Mouse (Mus musculus): ENCODE results near the gene Cfap36. TPM values are rescaled to one million over a fixed set of nuclear protein-coding genes. Genes with fewer than 3 reads are reported as not detected.

The Cfap36 gene
- polyA plus RNA-seq, 1 experiment from 2014 or later, result 49.3 TPM

DNA sequence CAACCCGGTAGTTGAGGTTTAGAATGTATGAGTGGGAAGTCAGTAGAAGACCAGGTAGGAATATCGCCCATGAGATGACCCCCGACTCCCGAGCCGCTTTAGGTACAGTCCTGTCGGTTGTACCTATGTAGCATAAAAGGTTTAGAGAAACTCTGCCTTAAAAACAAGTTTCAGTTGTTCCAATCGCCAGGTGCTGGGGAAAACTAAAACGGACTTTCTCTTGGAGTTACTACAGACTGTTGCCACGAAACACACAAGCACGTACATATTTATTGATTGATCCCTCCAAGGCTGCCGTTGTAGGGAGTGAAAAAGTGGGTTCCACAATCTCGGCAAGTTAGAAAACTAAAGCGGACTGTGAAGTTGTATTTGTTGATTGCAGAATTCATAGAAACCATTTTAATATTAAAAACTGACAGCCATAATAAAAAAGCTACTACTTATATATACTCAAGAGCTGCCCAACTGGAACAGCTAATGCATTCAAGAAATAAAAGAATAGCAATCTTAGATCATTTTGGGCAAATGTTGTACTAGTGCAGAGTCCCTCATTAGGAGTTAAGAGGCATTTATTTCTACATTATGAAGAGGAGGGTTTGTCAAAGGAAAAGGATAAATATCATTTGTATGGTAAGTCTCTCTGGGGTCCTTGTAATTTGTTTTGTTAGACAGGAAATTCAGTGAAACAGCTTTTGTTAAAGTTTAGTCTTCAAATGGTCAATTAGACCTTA is 73.3 kb downstream of the Cfap36 start:
- ATAC-seq (no peak), DNase-seq (ENCODE audit: low spot score) (no peak)
- WGBS, result 5% methylated on average over 13 of the region's 13 CpGs
- Histone ChIP-seq H3K4me1 (ENCODE audit: insufficient read depth, low read depth, low read length) (peaks cover 9% of the 10 kb centered on the region), H3K9me3 (ENCODE audit: low read length) (no peaks in the 10 kb centered on the region), H3K4me3 (ENCODE audit: low read depth, low read length) (peak overlapping the region; percentile 100), H3K27me3 (replicated peaks; ENCODE audit: insufficient read depth, low read length) (no peaks in the 10 kb centered on the region), H3K36me3 (ENCODE audit: insufficient read depth, low read length) (no peaks in the 10 kb centered on the region), H3K27ac (ENCODE audit: low read length) (peak overlapping the region; percentile 99; the same call in 1 of the 2 replicates), H3K9ac (replicated peaks; ENCODE audit: low read depth) (peak overlapping the region; percentile 100), H3K4me2 (replicated peaks; ENCODE audit: low read depth, low read length) (peak overlapping the region; percentile 93)
- TF ChIP-seq EP300 (IDR thresholded peaks at IDR 0.05) (no peak), CTCF (IDR thresholded peaks at IDR 0.05) (no peak)

- DNase-seq (ENCODE audit: low spot score), result peak; percentile 92
Observed at GRCm38 (mm10) chr11:29173125-29173631, 74.0 kb downstream of the Cfap36 start.

DNA sequence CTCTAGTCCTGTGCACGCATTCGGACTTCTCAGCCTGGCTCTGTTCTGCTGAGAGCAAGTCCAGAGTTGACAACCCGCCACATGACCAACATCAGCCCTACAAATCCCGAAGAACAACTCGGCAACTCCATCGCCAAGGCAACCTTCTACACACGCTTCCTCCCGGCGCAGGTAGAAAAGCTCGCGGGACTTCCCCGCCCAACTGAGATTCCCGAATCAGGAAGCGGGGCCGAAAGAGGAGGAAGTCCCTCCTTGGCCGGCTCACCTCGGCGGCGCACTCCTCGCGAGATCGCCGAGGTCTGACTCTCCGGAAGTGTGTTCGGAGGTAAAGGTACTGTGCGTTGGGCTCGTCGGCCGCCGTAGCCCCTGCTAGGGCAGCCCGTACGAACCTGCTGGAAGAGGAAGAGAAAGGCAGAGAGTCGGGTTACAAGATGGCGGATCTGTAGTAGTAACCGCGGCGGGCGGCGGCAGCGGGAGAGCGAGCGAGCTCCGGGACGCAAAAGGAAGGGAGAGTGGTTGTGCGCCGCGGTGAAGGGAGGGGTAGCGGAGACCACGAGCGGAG is 74.6 kb downstream of the Cfap36 start, which contains the start of gene Ppp4r3b:
Ppp4r3b (plus strand) TSS at position 328 of the 562 bp plus-strand sequence.
- DNase-seq (ENCODE audit: low spot score) (peak; percentile 99), ATAC-seq (peak; percentile 97)
- TF ChIP-seq EP300 (IDR thresholded peaks at IDR 0.05) (peak; percentile 93), CTCF (IDR thresholded peaks at IDR 0.05) (peak; percentile 36)
- H3K36me3 ChIP-seq (ENCODE audit: insufficient read depth, low read length), result no peaks in the 10 kb centered on the region
- peaks cover 9% of the 10 kb centered on the region for H3K4me1 ChIP-seq (ENCODE audit: insufficient read depth, low read depth, low read length)
- WGBS, result under 1% methylated on average over 48 of the region's 50 CpGs
- no peaks in the 10 kb centered on the region for H3K9me3 ChIP-seq (ENCODE audit: low read length)
- no peaks in the 10 kb centered on the region for H3K27me3 ChIP-seq (replicated peaks; ENCODE audit: insufficient read depth, low read length)
- H3K4me2 ChIP-seq (replicated peaks; ENCODE audit: low read depth, low read length), result peak within 1 kb of the TSS; percentile 93
- H3K4me3 ChIP-seq (ENCODE audit: low read depth, low read length), result peak within 1 kb of the TSS; percentile 100
- H3K27ac ChIP-seq (ENCODE audit: low read length), result peak within 1 kb of the TSS; percentile 99
- peak within 1 kb of the TSS; percentile 100 for H3K9ac ChIP-seq (replicated peaks; ENCODE audit: low read depth)

More at GRCm38 (mm10) chr11:29173125-29173631, 74.0 kb downstream of the Cfap36 start:
- H3K4me1 ChIP-seq (ENCODE audit: insufficient read depth, low read depth, low read length), result peaks cover 9% of the 10 kb centered on the region
- under 1% methylated on average over 38 of the region's 38 CpGs for WGBS
- peak overlapping the region; percentile 93 for H3K4me2 ChIP-seq (replicated peaks; ENCODE audit: low read depth, low read length)
- no peaks in the 10 kb centered on the region for H3K9me3 ChIP-seq (ENCODE audit: low read length)
- peak overlapping the region; percentile 100 for H3K9ac ChIP-seq (replicated peaks; ENCODE audit: low read depth)
- peak overlapping the region; percentile 99 for H3K27ac ChIP-seq (ENCODE audit: low read length)
- peak overlapping the region; percentile 100 for H3K4me3 ChIP-seq (ENCODE audit: low read depth, low read length)
- H3K27me3 ChIP-seq (replicated peaks; ENCODE audit: insufficient read depth, low read length), result no peaks in the 10 kb centered on the region
- no peaks in the 10 kb centered on the region for H3K36me3 ChIP-seq (ENCODE audit: insufficient read depth, low read length)
- TF ChIP-seq CTCF (IDR thresholded peaks at IDR 0.05) (peak; percentile 70), EP300 (IDR thresholded peaks at IDR 0.05) (no peak)
- peak; percentile 71 for ATAC-seq

DNA sequence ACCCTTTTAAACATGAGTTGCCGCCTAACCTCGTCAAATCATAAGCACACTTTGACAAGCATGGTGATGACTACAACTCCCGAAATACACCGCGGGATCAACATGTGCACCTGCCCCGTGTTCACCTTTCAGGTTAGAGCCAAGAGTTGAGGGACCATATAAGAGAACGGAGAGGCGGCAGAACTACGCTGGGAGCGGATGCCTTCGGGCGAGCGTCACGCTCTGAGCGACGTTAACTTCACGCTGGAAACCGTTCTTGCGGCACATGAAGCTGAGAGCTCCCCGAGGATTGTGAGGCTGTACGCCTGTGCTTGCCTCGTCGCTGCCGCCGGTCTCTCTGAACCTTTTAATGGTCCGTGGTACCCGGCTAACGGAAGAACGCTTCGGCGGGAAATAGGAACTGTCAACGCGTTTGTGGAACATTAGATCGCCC is 75.2 kb downstream of the Cfap36 start:
- H3K4me2 ChIP-seq (replicated peaks; ENCODE audit: low read depth, low read length), result peak overlapping the region; percentile 93
- H3K27ac ChIP-seq (ENCODE audit: low read length), result peak overlapping the region; percentile 99
- TF ChIP-seq EP300 (IDR thresholded peaks at IDR 0.05), result no peak
- TF ChIP-seq CTCF (IDR thresholded peaks at IDR 0.05), result no peak
- ATAC-seq, result peak; percentile 49
- H3K9me3 ChIP-seq (ENCODE audit: low read length), result no peaks in the 10 kb centered on the region
- H3K36me3 ChIP-seq (ENCODE audit: insufficient read depth, low read length), result no peaks in the 10 kb centered on the region
- under 1% methylated on average over 34 of the region's 34 CpGs for WGBS
- peak overlapping the region; percentile 100 for H3K4me3 ChIP-seq (ENCODE audit: low read depth, low read length)
- H3K27me3 ChIP-seq (replicated peaks; ENCODE audit: insufficient read depth, low read length), result no peaks in the 10 kb centered on the region
- H3K9ac ChIP-seq (replicated peaks; ENCODE audit: low read depth), result peak overlapping the region; percentile 100
- peaks cover 9% of the 10 kb centered on the region for H3K4me1 ChIP-seq (ENCODE audit: insufficient read depth, low read depth, low read length)
- peak; percentile 77 for DNase-seq (ENCODE audit: low spot score)

Other genes starting within 250 kb of the Cfap36 start
- 13.1 and 14.7 TPM in 2 replicates for gene Pnpt1, start 116.7 kb downstream of the Cfap36 start, polyA plus RNA-seq (2015; fragmentation: Nextera tagmentation; extraction: Ambion mirVana)
- 56.7 and 64.5 TPM in 2 replicates for gene Ppp4r3b, start 74.5 kb downstream of the Cfap36 start, polyA plus RNA-seq (2015; fragmentation: Nextera tagmentation; extraction: Ambion mirVana)
- gene Ccdc88a, start 126.2 kb upstream of the Cfap36 start, polyA plus RNA-seq (2015; fragmentation: Nextera tagmentation; extraction: Ambion mirVana), result 13.1 and 16.3 TPM in 2 replicates